Mouse (Mus musculus) stomach, postnatal 0 days (tissue): ENCODE data around the gene Clip4. TPM values are rescaled to one million over a fixed set of nuclear protein-coding genes. Genes with fewer than 3 reads are reported as not detected.

ENCODE experiments used
- ATAC-seq: fragments of 200-750 bp; cut with Nextera tagmentation; 2 replicates; pipeline ENCODE4 v1.8.0; 2017; ENCODE audit not compliant: low FRiP score, low TSS enrichment
- DNase-seq: peaks from one replicate; pipeline ENCODE4 v3.0.0-alpha.2; 2016; ENCODE audit warnings: low spot score
- H3K27ac ChIP-seq: fragments of 300-500 bp; sonication (generic); replicated peaks from 2 replicates; pipeline ENCODE4 v1.5.1; 2014; ENCODE audit warnings: mild to moderate bottlenecking, control low read depth
- H3K27me3 ChIP-seq: fragments of 300-500 bp; sonication (generic); 2 replicates; pipeline ENCODE4 v1.6.1; 2014; ENCODE audit warnings: low read length; ENCODE audit not compliant: control insufficient read depth, insufficient read depth
- H3K36me3 ChIP-seq: fragments of 300-500 bp; sonication (generic); 2 replicates; pipeline ENCODE4 v1.6.1; 2014; ENCODE audit warnings: low read length, mixed read lengths; ENCODE audit not compliant: control insufficient read depth, insufficient read depth
- H3K4me1 ChIP-seq: fragments of 300-500 bp; sonication (generic); replicated peaks from 2 replicates; pipeline ENCODE4 v1.6.1; 2014; ENCODE audit warnings: antibody characterized with exemption; ENCODE audit not compliant: control insufficient read depth, insufficient read depth
- H3K4me2 ChIP-seq: fragments of 300-500 bp; sonication (generic); replicated peaks from 2 replicates; pipeline ENCODE4 v1.6.1; 2014; ENCODE audit warnings: low read depth, mild to moderate bottlenecking, control low read depth, moderate library complexity
- H3K4me3 ChIP-seq: fragments of 300-500 bp; sonication (generic); 2 replicates; pipeline ENCODE4 v1.5.1; 2014; ENCODE audit warnings: low read depth, low read length, control low read depth
- H3K9ac ChIP-seq: fragments of 300-500 bp; sonication (generic); 2 replicates; pipeline ENCODE4 v1.6.1; 2014; ENCODE audit warnings: mild to moderate bottlenecking, low read length, control low read depth, mixed read lengths
- H3K9me3 ChIP-seq: fragments of 300-500 bp; sonication (generic); 2 replicates; pipeline ENCODE4 v1.6.1; 2016; ENCODE audit warnings: low read length; ENCODE audit not compliant: control insufficient read depth
- CTCF ChIP-seq: IDR thresholded peaks from 2 replicates; pipeline ENCODE4 v1.5.1; 2016; ENCODE audit warnings: antibody characterized with exemption, low read depth, mild to moderate bottlenecking, moderate library complexity
- EP300 ChIP-seq: optimal IDR thresholded peaks from 2 replicates; pipeline ENCODE3; 2016; ENCODE audit warnings: antibody characterized with exemption
- WGBS: fragments of 180-500 bp; shearing (Covaris S2); extraction: QIAGEN DNeasy Blood & Tissue Kit; methylation state at CpG from one replicate; pipeline ENCODE4 v1.1.7; 2014; 5-methylcytosine and 5-hydroxymethylcytosine counted together
- polyA plus RNA-seq: library from polyadenylated mRNA; unstranded; fragments of >200 nt; fragmentation: Nextera tagmentation; extraction: Ambion mirVana; gene quantifications from 2 replicates; pipeline ENCODE4 v1.2.1, GENCODE M21; 2015

Gene Clip4
- polyA plus RNA-seq, 1 experiment from 2014 or later: 12.5 TPM

DNA sequence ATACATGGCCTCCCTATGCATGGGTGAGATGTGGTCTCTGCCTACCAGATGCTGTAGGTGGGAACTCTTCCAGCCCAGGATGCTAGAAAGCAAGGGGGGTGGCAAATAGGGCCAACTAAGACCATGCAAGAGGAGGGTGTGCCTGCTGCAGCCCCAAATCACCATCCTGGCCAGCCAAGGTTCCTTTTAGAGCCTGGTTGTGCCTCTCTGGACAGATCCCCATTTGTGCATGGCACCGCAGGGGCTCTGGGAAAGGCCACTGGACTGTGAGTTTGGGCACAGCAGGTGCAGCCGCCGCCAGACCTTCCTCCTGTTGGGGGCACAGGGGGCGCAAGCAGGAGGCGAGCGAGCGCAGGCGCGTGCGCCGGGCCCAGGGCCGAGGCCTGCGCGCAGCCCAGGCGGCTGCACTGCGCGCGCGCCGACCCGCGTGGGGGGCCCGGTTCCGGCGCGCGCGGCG, 14.0 kb downstream of the Clip4 start:
- no peaks in the 10 kb centered on the region for H3K27me3 ChIP-seq
- H3K9me3 ChIP-seq: no peaks in the 10 kb centered on the region
- H3K4me1 ChIP-seq: no peaks in the 10 kb centered on the region; the same call in 1 of the 2 replicates
- peak overlapping the region; percentile 79 for H3K4me2 ChIP-seq
- DNase-seq: peak; percentile 18
- 1% methylated on average over 29 of the region's 29 CpGs for WGBS
- H3K4me3 ChIP-seq: peak overlapping the region; percentile 58
- H3K27ac ChIP-seq: peak overlapping the region; percentile 80
- H3K9ac ChIP-seq: peak overlapping the region; percentile 73
- ATAC-seq: peak; percentile 57
- H3K36me3 ChIP-seq: no peaks in the 10 kb centered on the region
- TF ChIP-seq CTCF (peak; percentile 18; the same call in 1 of the 2 replicates), EP300 (no peak)

DNA sequence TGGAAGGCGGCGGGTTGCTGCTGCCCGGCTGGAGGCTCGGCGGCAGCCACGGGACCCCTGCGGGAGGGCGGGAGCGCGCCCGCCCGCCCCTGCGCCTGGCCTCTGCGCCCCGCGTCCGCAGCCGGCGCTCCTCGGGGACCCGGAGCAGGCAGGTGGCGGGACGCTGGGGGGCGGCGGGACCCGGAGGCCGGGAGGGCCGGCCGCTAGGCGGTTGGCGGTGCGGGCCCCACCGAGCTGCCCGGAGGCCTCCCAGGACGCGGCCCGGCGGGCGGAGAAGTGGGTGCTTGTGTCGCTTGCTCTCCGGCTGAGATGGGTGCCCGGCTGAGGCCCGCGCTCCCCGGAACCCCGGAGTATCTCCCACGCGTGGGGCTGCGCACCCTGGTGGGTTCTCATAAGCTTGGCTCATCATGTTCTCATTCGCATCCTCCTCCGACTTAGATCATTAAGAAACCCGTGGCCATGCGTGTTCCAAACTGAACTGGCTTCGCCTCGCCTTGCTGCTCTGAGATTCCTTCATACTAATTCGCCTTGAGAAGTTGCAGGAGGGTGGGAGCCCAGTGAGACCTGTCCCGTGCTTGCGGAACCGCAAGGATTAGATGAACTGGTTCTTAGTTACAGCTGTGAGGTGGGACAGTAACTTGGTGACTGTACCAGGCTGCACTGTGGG, 14.6 kb downstream of the Clip4 start:
- no peak; the same call in 1 of the 2 replicates for ATAC-seq

DNA sequence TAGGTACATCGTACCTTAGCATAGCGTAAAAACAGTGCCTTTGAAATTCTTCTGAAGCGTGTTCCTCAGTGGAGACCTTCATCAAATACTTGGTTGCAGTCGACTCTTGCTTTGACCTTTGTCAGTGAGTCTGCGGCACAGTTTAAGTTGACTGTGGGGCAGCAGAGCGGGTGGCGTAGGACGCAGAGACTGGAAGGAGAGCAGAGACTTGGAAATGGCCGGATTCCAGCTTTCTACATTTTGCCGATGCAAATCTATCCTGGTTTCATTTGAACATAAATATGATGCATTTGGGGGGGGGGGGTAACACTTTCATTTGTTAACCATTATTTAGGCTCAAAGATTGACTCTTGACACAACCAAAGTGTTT, 15.1 kb downstream of the Clip4 start:
- H3K27ac ChIP-seq: no peak overlapping the region
- H3K4me3 ChIP-seq: peak overlapping the region; percentile 58
- H3K27me3 ChIP-seq: no peaks in the 10 kb centered on the region
- no peaks in the 10 kb centered on the region for H3K36me3 ChIP-seq
- TF ChIP-seq EP300: no peak
- no peak for TF ChIP-seq CTCF
- no peak for DNase-seq
- H3K4me2 ChIP-seq: peak overlapping the region; percentile 79
- WGBS: 8% methylated on average over 10 of the region's 10 CpGs
- H3K4me1 ChIP-seq: no peaks in the 10 kb centered on the region; the same call in 1 of the 2 replicates
- H3K9ac ChIP-seq: peak overlapping the region; percentile 73; the same call in 1 of the 2 replicates
- ATAC-seq: no peak
- no peaks in the 10 kb centered on the region for H3K9me3 ChIP-seq

More for the DNA sequence above, 14.6 kb downstream of the Clip4 start:
- under 1% methylated on average over 31 of the region's 59 CpGs for WGBS
- H3K27ac ChIP-seq: peak overlapping the region; percentile 80
- no peak for TF ChIP-seq EP300
- no peak for TF ChIP-seq CTCF
- DNase-seq: peak; percentile 19
- H3K4me2 ChIP-seq: peak overlapping the region; percentile 79
- H3K4me1 ChIP-seq: no peaks in the 10 kb centered on the region; the same call in 1 of the 2 replicates
- H3K9ac ChIP-seq: peak overlapping the region; percentile 73
- no peaks in the 10 kb centered on the region for H3K27me3 ChIP-seq
- peak overlapping the region; percentile 58 for H3K4me3 ChIP-seq
- H3K9me3 ChIP-seq: no peaks in the 10 kb centered on the region
- H3K36me3 ChIP-seq: no peaks in the 10 kb centered on the region

DNA sequence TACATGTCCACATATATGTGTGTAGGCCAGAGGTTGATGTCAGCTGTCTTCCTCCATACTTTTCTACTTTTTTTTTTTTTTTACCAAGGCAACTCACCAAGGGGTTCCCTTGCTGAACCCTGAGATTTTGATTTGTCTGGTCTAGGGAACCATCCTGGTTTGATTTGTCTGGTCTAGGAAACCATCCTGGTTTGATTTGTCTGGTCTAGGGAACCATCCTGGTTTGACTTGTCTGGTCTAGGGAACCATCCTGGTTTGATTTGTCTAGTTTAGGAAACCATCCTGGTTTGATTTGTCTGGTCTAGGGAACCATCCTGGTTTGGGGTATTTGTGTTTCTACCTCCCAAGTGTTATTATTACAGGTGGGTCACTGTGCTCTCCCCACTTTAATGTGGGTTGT, 18.2 kb downstream of the Clip4 start:
- H3K4me1 ChIP-seq: no peaks in the 10 kb centered on the region; the same call in 1 of the 2 replicates
- H3K9ac ChIP-seq: no peak overlapping the region
- H3K4me3 ChIP-seq: no peak overlapping the region
- H3K9me3 ChIP-seq: no peaks in the 10 kb centered on the region
- DNase-seq (no peak), ATAC-seq (no peak)
- TF ChIP-seq CTCF (no peak), EP300 (no peak)
- no peaks in the 10 kb centered on the region for H3K27me3 ChIP-seq
- H3K36me3 ChIP-seq: no peaks in the 10 kb centered on the region
- H3K4me2 ChIP-seq: no peak overlapping the region
- H3K27ac ChIP-seq: no peak overlapping the region

DNA sequence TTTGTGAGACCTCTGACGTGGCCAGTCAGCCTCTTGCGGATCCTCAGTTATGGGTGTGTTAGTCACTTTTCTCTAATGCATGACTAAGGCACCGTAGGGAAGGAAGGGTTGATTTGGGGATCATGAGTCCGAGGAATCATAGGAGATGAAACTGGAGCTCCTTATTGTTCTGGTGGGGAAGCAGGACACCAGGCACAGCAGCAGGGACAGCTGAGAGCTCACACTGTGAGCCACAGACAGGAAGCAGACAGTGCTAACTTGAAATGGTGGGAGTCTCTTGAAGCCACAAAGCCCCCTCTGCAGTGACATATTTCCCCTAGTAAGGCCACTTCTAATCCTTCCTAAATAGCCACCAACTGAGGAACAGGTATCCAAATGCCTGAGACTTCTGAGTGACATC, 22.8 kb downstream of the Clip4 start:
- WGBS: 84% methylated on average over 4 of the region's 4 CpGs

DNA sequence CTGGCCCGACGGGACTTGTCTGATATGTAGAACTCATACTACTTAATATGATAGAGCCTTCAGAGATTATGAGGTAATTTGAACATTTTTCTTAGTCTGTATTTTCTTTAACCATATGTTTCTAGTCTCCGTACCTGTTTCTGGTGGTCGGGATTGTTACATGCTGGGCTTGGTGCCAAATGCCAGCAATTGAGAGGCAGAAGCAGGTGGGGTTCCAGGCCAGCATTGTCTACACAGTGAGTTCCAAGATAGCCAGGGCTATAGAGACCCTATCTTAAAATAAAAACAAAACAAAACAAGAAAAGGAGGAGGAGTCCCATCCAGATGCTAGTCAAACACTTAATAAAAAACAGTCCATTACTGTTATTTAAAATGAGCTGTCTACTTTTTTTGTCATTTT, 23.3 kb downstream of the Clip4 start:
- WGBS: 69% methylated on average over 4 of the region's 4 CpGs
- H3K9ac ChIP-seq: no peak overlapping the region
- no peaks in the 10 kb centered on the region for H3K36me3 ChIP-seq
- DNase-seq (no peak), ATAC-seq (no peak)
- TF ChIP-seq EP300: no peak
- H3K4me2 ChIP-seq: no peak overlapping the region
- H3K4me1 ChIP-seq: no peaks in the 10 kb centered on the region
- H3K4me3 ChIP-seq: no peak overlapping the region
- H3K27me3 ChIP-seq: no peaks in the 10 kb centered on the region
- no peaks in the 10 kb centered on the region for H3K9me3 ChIP-seq
- H3K27ac ChIP-seq: no peak overlapping the region

More for the DNA sequence above, 22.8 kb downstream of the Clip4 start:
- DNase-seq (no peak), ATAC-seq (no peak)
- no peaks in the 10 kb centered on the region for H3K9me3 ChIP-seq
- no peak overlapping the region for H3K9ac ChIP-seq
- H3K4me2 ChIP-seq: no peak overlapping the region
- H3K27ac ChIP-seq: no peak overlapping the region
- no peak for TF ChIP-seq EP300
- no peak for TF ChIP-seq CTCF
- no peaks in the 10 kb centered on the region for H3K36me3 ChIP-seq
- H3K4me1 ChIP-seq: no peaks in the 10 kb centered on the region
- no peak overlapping the region for H3K4me3 ChIP-seq
- H3K27me3 ChIP-seq: no peaks in the 10 kb centered on the region
